Mouse (Mus musculus) midbrain, embryonic 14.5 days (tissue): Measurements from ENCODE around the gene Alk. TPM values are rescaled to one million over a fixed set of nuclear protein-coding genes. Genes with fewer than 3 reads are reported as not detected.

Source experiments
- ATAC-seq: fragments of 200-750 bp; cut with Nextera tagmentation; 2 replicates; pipeline ENCODE4 v1.8.0; 2017; ENCODE audit warnings: moderate number of reproducible peaks, moderate library complexity; ENCODE audit not compliant: low FRiP score, low TSS enrichment
- DNase-seq: peaks from one replicate; pipeline ENCODE4 v3.0.0-alpha.2; 2015
- H3K27ac ChIP-seq: fragments of 300-500 bp; sonication (generic); replicated peaks from 2 replicates; pipeline ENCODE4 v1.5.1; 2014; ENCODE audit warnings: mild to moderate bottlenecking, low read depth, low read length, moderate library complexity
- H3K27me3 ChIP-seq: fragments of 300-500 bp; sonication (generic); 2 replicates; pipeline ENCODE4 v1.6.1; 2014; ENCODE audit warnings: low read length, control low read depth, mixed read lengths; ENCODE audit not compliant: control insufficient read depth, insufficient read depth
- H3K36me3 ChIP-seq: fragments of 300-500 bp; sonication (generic); 2 replicates; pipeline ENCODE4 v1.6.1; 2014; ENCODE audit warnings: low read length, control low read depth; ENCODE audit not compliant: control insufficient read depth, insufficient read depth
- H3K4me1 ChIP-seq: fragments of 300-500 bp; sonication (generic); 2 replicates; pipeline ENCODE4 v1.6.1; 2014; ENCODE audit warnings: mild to moderate bottlenecking, antibody characterized with exemption, low read length, control low read depth; ENCODE audit not compliant: control insufficient read depth, insufficient read depth
- H3K4me2 ChIP-seq: fragments of 300-500 bp; sonication (generic); 2 replicates; pipeline ENCODE4 v1.6.1; 2014; ENCODE audit warnings: mild to moderate bottlenecking, low read length, moderate library complexity
- H3K4me3 ChIP-seq: fragments of 300-500 bp; sonication (generic); replicated peaks from 2 replicates; pipeline ENCODE4 v1.5.1; 2014; ENCODE audit warnings: low read depth, low read length
- H3K9ac ChIP-seq: fragments of 300-500 bp; sonication (generic); replicated peaks from 2 replicates; pipeline ENCODE4 v1.6.1; 2014; ENCODE audit warnings: mild to moderate bottlenecking, low read length, moderate library complexity
- H3K9me3 ChIP-seq: fragments of 300-500 bp; sonication (generic); 2 replicates; pipeline ENCODE4 v1.6.1; 2016; ENCODE audit warnings: low read length, control low read depth, mixed read lengths; ENCODE audit not compliant: control insufficient read depth
- WGBS: fragments of 180-500 bp; shearing (Covaris S2); extraction: QIAGEN DNeasy Blood & Tissue Kit; methylation state at CpG from one replicate; pipeline ENCODE4 v1.1.7; 2014; 5-methylcytosine and 5-hydroxymethylcytosine counted together
- polyA plus RNA-seq: library from polyadenylated mRNA; unstranded; fragments of >200 nt; fragmentation: Nextera tagmentation; extraction: Ambion mirVana; gene quantifications from 2 replicates; pipeline ENCODE4 v1.2.1, GENCODE M21; 2014

The Alk gene
- polyA plus RNA-seq, 1 experiment from 2014 or later, result 2.6 TPM

- Histone ChIP-seq H3K9ac (no peak overlapping the region), H3K4me3 (no peak overlapping the region), H3K36me3 (no peaks in the 10 kb centered on the region), H3K4me1 (no peaks in the 10 kb centered on the region), H3K27me3 (no peaks in the 10 kb centered on the region), H3K4me2 (no peak overlapping the region), H3K27ac (no peak overlapping the region), H3K9me3 (no peaks in the 10 kb centered on the region)
- 88% methylated on average over 5 of the region's 5 CpGs for WGBS
- DNase-seq, result no peak
- no peak for ATAC-seq
Measured at GRCm38 (mm10) chr17:71914941-71915340, 689.5 kb downstream of the Alk start.

GRCm38 (mm10) chr17:71914541-71914940 lies 689.9 kb downstream of the Alk start:
- no peak for ATAC-seq

GRCm38 (mm10) chr17:71913188-71913587 lies 691.2 kb downstream of the Alk start:
- H3K36me3 ChIP-seq, result no peaks in the 10 kb centered on the region
- no peaks in the 10 kb centered on the region for H3K9me3 ChIP-seq
- no peak overlapping the region for H3K9ac ChIP-seq
- H3K4me3 ChIP-seq, result no peak overlapping the region
- WGBS, result 82% methylated on average over 3 of the region's 3 CpGs
- no peak overlapping the region for H3K27ac ChIP-seq
- H3K27me3 ChIP-seq, result no peaks in the 10 kb centered on the region
- H3K4me2 ChIP-seq, result no peak overlapping the region
- DNase-seq (no peak), ATAC-seq (no peak)
- no peaks in the 10 kb centered on the region for H3K4me1 ChIP-seq

More at GRCm38 (mm10) chr17:71914541-71914940, 689.9 kb downstream of the Alk start:
- Histone ChIP-seq H3K4me1 (no peaks in the 10 kb centered on the region), H3K9me3 (no peaks in the 10 kb centered on the region), H3K27me3 (no peaks in the 10 kb centered on the region), H3K4me2 (no peak overlapping the region), H3K36me3 (no peaks in the 10 kb centered on the region), H3K27ac (no peak overlapping the region), H3K4me3 (no peak overlapping the region), H3K9ac (no peak overlapping the region)
- no peak for DNase-seq
- WGBS, result 76% methylated on average over 3 of the region's 3 CpGs

GRCm38 (mm10) chr17:71909107-71909506 lies 695.3 kb downstream of the Alk start:
- H3K4me3 ChIP-seq, result no peak overlapping the region
- ATAC-seq (no peak), DNase-seq (peak; percentile 20)
- no peaks in the 10 kb centered on the region for H3K36me3 ChIP-seq
- no peaks in the 10 kb centered on the region for H3K4me1 ChIP-seq
- 46% methylated on average over 3 of the region's 3 CpGs for WGBS
- no peaks in the 10 kb centered on the region for H3K27me3 ChIP-seq
- no peak overlapping the region for H3K9ac ChIP-seq
- no peak overlapping the region for H3K4me2 ChIP-seq
- H3K27ac ChIP-seq, result no peak overlapping the region
- no peaks in the 10 kb centered on the region for H3K9me3 ChIP-seq

GRCm38 (mm10) chr17:71881369-71881768 lies 723.1 kb downstream of the Alk start:
- 87% methylated on average over 6 of the region's 6 CpGs for WGBS
- Histone ChIP-seq H3K4me2 (no peak overlapping the region), H3K36me3 (no peaks in the 10 kb centered on the region), H3K9me3 (no peaks in the 10 kb centered on the region; the same call in 1 of the 2 replicates), H3K4me1 (no peaks in the 10 kb centered on the region), H3K9ac (no peak overlapping the region), H3K27me3 (no peaks in the 10 kb centered on the region), H3K4me3 (no peak overlapping the region), H3K27ac (no peak overlapping the region)
- no peak for DNase-seq
- ATAC-seq, result no peak

- Histone ChIP-seq H3K36me3 (no peaks in the 10 kb centered on the region), H3K4me1 (no peaks in the 10 kb centered on the region), H3K9me3 (no peaks in the 10 kb centered on the region), H3K27me3 (no peaks in the 10 kb centered on the region), H3K27ac (no peak overlapping the region), H3K4me3 (no peak overlapping the region), H3K4me2 (no peak overlapping the region), H3K9ac (no peak overlapping the region)
- DNase-seq (no peak), ATAC-seq (no peak)
- WGBS, result 67% methylated on average over 7 of the region's 7 CpGs
Measured at GRCm38 (mm10) chr17:71875492-71875891, 728.9 kb downstream of the Alk start.

- H3K27ac ChIP-seq, result no peak overlapping the region
- H3K9me3 ChIP-seq, result no peaks in the 10 kb centered on the region
- no peak for DNase-seq
- no peak overlapping the region for H3K9ac ChIP-seq
- 94% methylated on average over 9 of the region's 9 CpGs for WGBS
- no peak for ATAC-seq
- H3K27me3 ChIP-seq, result no peaks in the 10 kb centered on the region
- no peak overlapping the region for H3K4me3 ChIP-seq
- H3K36me3 ChIP-seq, result no peaks in the 10 kb centered on the region
- no peak overlapping the region for H3K4me2 ChIP-seq
- peaks cover under 1% of the 10 kb centered on the region for H3K4me1 ChIP-seq
Measured at GRCm38 (mm10) chr17:71874795-71875194, 729.6 kb downstream of the Alk start.

- H3K9ac ChIP-seq, result no peak overlapping the region
- no peaks in the 10 kb centered on the region for H3K27me3 ChIP-seq
- H3K4me2 ChIP-seq, result no peak overlapping the region
- H3K27ac ChIP-seq, result no peak overlapping the region
- 42% methylated on average over 6 of the region's 6 CpGs for WGBS
- H3K36me3 ChIP-seq, result no peaks in the 10 kb centered on the region
- peaks cover 7% of the 10 kb centered on the region for H3K4me1 ChIP-seq
- ATAC-seq (no peak), DNase-seq (peak; percentile 63)
- no peak overlapping the region for H3K4me3 ChIP-seq
- no peaks in the 10 kb centered on the region for H3K9me3 ChIP-seq
Measured at GRCm38 (mm10) chr17:71874077-71874476, 730.4 kb downstream of the Alk start.

GRCm38 (mm10) chr17:71872976-71873375 lies 731.5 kb downstream of the Alk start:
- Histone ChIP-seq H3K4me2 (no peak overlapping the region), H3K4me1 (peaks cover 7% of the 10 kb centered on the region), H3K9ac (no peak overlapping the region), H3K9me3 (no peaks in the 10 kb centered on the region), H3K36me3 (no peaks in the 10 kb centered on the region), H3K27ac (no peak overlapping the region), H3K27me3 (no peaks in the 10 kb centered on the region), H3K4me3 (no peak overlapping the region)
- 64% methylated on average over 5 of the region's 5 CpGs for WGBS
- peak; percentile 18 for DNase-seq
- ATAC-seq, result no peak
